Mouse (Mus musculus) mouse trophoblast stem cell (cell line): Measurements from ENCODE around the gene Serinc3.
"Not testable (repeated sequence)": the region's sequence is repeated elsewhere in the genome, so short reads cannot be mapped to it uniquely, and the experiment has no call there.

Source experiments
- in situ Hi-C, 2 experiments: fragments of 300-500 bp; cut with MseI, MboI; formaldehyde crosslinking; loops; 2 replicates in 1 of 2; 3 replicates in 1 of 2; pipeline ENCODE4 v1.15.1; 2025

Serinc3 gene

DNA sequence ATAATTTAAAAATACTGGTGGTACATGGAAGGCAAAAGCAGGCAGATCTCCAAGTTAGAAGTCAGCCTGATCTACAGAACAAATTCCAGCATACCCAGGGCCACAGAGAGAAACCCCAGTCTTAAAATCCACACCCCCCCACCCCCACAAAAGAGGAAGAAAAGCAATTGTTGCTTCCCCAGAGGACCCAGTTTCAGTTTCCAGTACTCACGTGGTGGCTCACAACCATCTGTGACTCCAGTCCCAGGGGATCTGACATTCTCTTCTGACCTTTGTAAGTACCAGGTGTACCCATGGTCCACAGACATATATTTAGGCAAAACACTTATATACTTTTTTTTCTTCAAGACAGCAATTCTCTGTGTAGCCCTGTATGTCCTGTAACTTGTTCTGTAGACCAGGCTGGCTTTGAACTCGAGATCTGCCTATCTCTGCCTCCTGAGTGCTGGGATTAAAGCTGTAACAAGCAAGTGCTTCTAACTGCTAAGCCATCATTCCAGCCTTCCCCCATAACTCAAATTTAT, 17.8 kb upstream of the Serinc3 start:
- in situ Hi-C loops, result no loop called here

GRCm38 (mm10) chr2:163662076-163662475, 17.1 kb upstream of the Serinc3 start:
- in situ Hi-C loops, result no loop called here

GRCm38 (mm10) chr2:163661371-163661850, 16.5 kb upstream of the Serinc3 start:
- in situ Hi-C loops, result no loop called here

- in situ Hi-C loops, result no loop called here
These were observed 15.3 kb upstream of the Serinc3 start for GRCm38 (mm10) chr2:163660103-163660701.

DNA sequence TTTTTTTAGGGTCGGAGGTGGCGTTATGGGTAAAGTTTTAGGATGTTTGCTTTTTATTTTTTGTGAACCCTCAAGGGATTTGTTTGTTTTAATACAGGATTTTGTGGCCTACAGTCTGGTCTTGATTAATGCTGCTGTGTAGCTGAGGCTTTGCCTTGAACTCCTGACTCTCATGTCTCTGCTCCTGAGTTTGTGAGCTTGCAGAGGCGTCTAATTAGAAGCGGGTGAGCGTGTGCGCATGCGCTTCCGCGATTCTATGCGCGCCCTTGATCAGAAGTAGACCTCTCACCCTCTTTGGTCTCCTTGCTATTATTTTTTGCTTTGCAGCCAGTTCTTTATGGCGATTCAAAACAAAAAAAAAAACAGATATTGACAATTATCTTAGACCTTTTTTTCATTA, 14.5 kb upstream of the Serinc3 start:
- in situ Hi-C loops, result no loop called here

DNA sequence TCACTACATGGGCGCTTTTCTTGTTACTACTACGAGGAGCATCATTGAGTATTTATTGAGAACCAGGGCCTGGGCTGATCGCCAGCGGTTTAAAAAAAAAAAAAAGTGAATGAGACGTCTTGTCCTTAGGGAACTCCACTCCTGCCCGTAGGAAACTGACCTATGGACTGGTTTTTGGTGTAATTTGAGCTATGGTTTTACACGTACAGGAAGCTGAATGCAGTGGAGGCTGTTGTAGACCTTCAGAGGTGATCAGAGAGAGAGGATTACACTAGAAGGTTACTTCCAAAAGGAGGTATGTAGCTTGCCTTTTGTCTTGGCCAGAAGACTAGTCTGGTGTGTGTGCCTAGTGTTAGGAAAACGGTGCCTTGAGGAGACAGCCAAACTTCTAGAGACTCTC, 14.0 kb upstream of the Serinc3 start:
- in situ Hi-C loops, result no loop called here

- in situ Hi-C loops, result no loop called here
These were observed 13.3 kb upstream of the Serinc3 start, which contains the start of gene Pkig for GRCm38 (mm10) chr2:163657975-163658886. Gene Pkig, plus strand, starts transcription at chr2:163658386.

DNA sequence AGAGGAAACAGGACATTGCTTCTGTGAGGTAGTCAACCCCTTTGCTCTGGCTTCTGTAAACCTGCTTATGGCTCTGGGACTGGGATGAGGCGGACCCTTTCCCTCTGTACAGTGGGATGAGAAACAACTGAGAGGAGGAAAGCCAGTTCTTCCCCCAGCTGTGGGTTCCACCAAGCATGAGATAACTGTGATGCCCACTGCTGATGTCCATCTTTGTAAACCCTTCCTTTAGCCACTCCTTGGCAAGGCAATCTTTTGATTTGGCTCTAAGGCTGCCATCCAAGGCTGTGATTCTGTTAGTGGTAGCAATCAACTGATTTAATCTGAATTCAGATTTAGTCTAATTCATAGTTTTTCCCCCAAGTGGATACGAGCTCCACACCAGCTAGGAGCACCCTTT, 12.6 kb upstream of the Serinc3 start:
- in situ Hi-C loops, result no loop called here

GRCm38 (mm10) chr2:163655699-163656098, 10.8 kb upstream of the Serinc3 start:
- in situ Hi-C loops, result not testable (repeated sequence)

- in situ Hi-C loops, result no loop called here
These were observed 1.6 kb upstream of the Serinc3 start for GRCm38 (mm10) chr2:163646461-163647080.

- in situ Hi-C loops, result no loop called here
These were observed 949 bp upstream of the Serinc3 start for GRCm38 (mm10) chr2:163645700-163646460.

GRCm38 (mm10) chr2:163644047-163644446, 884 bp downstream of the Serinc3 start:
- in situ Hi-C loops, result no loop called here

DNA sequence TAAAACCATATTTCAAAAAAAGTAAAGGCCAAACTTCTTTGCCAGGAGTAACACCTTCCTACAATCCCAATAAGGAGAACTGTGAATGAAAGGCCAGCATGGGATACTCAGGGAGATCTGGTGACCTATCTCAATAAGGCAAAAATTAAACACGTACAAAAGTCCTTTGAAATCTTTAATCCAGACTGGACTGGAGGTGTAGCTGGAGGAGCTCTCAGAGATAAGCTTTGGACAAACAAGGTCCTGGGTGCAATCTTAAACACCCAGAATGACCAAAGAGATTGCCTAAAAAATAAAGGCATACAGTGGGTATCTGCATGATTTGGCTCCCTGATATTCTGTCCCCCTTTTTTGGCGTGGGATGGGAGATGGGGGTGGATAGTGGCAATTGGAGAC, 1.4 kb downstream of the Serinc3 start:
- in situ Hi-C loops, result no loop called here

GRCm38 (mm10) chr2:163642685-163643575, 2.0 kb downstream of the Serinc3 start:
- in situ Hi-C loops, result no loop called here

GRCm38 (mm10) chr2:163641681-163642080, 3.2 kb downstream of the Serinc3 start:
- in situ Hi-C loops, result no loop called here

GRCm38 (mm10) chr2:163640493-163640892, 4.4 kb downstream of the Serinc3 start:
- in situ Hi-C loops, result no loop called here

DNA sequence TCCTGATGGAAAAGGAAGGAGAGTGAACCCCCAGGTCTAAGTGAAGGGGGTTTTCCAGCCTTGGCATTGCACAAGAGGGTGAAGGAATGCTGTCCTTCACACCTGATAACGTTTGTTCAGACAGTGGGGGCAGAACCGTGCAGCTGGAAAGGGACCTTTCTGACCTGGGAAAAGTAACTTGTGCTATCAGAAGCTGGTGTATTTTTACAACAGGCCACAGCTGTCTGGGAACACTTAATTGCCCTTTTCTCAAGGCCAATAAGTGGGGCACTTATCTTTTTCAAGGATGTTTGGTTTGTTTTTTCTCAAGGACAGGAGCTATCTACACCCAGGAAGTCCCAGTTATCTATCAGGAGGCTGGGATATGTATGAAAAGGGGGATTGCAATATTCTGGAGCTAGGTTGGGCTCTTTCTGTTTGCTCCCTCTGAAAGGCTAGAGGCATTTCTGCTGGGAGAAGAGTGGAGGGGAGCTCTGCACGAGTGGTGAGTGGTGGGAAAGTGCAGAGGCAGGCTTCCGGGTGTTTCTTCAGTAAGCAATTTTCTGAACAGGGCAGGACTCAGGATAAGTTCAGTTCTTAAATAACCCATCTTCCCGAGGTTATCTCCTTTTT, 7.2 kb downstream of the Serinc3 start:
- in situ Hi-C loops, result no loop called here

DNA sequence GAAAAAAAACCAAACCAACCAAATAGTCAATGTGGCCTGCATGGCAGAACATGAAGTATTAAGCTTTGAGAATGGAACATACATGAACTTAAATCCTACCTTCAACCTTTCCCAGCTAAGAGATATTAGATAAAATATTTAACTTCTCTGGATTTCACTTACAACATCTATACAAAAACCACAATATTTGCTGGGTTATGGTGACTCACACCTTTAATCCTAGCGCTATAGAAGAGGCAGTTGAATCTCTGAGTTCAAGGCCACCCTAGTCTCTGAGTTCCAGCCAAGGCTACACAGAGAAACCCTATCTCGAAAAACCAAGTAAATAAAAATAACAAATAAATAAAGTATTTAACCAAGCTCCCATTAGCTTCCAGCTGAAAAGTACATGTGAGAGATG, 8.9 kb downstream of the Serinc3 start:
- in situ Hi-C loops, result no loop called here

GRCm38 (mm10) chr2:163634211-163634610, 10.7 kb downstream of the Serinc3 start:
- in situ Hi-C loops, result no loop called here

DNA sequence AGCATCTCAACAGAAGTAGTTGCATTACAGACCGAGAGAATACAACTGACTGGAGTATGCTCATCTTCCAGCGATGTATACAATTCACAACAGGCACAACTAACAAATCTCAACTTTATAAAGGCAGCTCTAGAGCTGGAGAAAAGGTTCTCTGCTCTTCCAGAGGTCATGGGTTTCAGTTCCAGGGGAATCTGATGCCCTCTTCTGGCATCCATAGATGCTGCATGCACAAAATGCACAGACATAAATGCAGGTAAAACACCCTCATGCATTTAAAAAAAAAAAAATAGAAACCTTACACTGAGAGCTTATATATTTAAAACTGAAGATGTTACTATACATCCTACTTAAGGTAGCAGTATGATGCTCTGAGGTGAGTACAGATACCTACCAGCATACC, 13.2 kb downstream of the Serinc3 start:
- in situ Hi-C loops, result no loop called here
